Mouse (Mus musculus): ENCODE measurements around the gene Gnb3. TPM values are rescaled to one million over a fixed set of nuclear protein-coding genes. Genes with fewer than 3 reads are reported as not detected.
"Not testable (repeated sequence)": the region's sequence is repeated elsewhere in the genome, so short reads cannot be mapped to it uniquely, and the experiment has no call there.

Gene Gnb3
- polyA plus RNA-seq, 1 experiment from 2014 or later: 2.4 TPM

DNA sequence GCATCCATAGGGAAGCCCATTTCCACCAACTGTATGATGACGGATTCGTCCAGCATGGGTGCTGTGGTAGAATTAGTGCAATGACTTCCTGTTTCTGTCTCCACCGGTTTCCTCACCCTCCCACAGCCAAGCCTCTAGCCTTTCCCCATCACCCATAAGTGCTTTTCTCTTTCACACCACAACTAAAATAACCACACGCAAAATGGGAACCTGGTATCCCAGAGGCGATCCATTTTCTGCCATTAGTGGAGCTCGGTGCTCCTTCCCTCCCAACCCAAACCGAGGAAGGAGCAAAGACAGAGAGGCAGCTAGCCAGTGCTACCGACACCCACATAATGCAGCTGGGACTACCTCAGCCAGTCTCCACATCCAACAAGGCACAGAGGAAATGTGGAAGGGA, 22.1 kb downstream of the Gnb3 start:
- 89% methylated on average over 8 of the region's 8 CpGs for WGBS
- H3K27me3 ChIP-seq (ENCODE audit: insufficient read depth, poor library complexity, severe bottlenecking): no peaks in the 10 kb centered on the region
- peaks cover 80% of the 10 kb centered on the region for H3K36me3 ChIP-seq
- H3K27ac ChIP-seq: no peak overlapping the region
- H3K9me3 ChIP-seq: no peaks in the 10 kb centered on the region
- DNase-seq (ENCODE audit: low spot score): no peak
- H3K4me3 ChIP-seq: no peak overlapping the region
- H3K4me1 ChIP-seq: peaks cover 11% of the 10 kb centered on the region

DNA sequence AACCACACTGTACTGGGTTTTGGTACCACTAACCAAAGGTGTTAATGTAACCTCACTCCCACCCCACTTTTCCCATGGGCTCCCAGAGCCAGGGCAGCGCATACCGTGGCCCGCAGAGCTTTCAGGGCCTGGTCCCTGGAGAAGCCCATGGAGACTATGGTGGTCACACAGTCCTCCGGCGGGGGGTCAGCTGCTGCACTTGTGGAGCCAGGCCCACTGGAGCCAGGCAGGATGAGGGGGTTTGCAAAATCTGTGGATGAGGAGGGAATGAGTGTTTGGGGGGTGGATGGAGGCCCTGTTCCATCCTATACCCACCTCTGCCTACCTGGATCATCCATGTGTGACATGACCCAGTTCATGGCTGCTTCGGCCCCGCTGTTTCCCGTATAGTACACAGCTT, 22.5 kb downstream of the Gnb3 start:
- WGBS: 93% methylated on average over 8 of the region's 8 CpGs
- no peak for DNase-seq (ENCODE audit: low spot score)
- H3K36me3 ChIP-seq: peaks cover 78% of the 10 kb centered on the region
- H3K4me1 ChIP-seq: peaks cover 14% of the 10 kb centered on the region
- H3K27me3 ChIP-seq (ENCODE audit: insufficient read depth, poor library complexity, severe bottlenecking): no peaks in the 10 kb centered on the region
- no peak overlapping the region for H3K27ac ChIP-seq
- H3K4me3 ChIP-seq: no peak overlapping the region
- H3K9me3 ChIP-seq: no peaks in the 10 kb centered on the region

DNA sequence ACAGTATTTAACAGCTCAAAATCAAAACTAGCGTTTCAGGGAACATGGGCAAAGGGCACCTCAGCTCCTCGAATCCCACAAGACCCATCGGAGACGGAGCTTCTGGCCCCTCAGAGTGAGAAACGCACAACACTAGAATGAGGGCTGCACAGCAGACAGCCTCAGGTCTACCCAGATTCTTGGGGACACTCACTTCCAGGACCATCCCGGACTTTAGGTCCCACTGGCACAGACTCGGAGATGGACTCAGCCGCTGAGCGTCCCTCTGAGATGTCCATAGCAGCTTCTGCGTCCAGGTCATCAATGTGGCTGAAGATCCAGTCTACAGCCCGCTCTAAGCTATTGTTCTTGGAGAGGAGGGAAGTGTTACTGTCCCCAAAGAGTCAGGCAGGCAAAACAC, 22.9 kb downstream of the Gnb3 start:
- no peak overlapping the region for H3K4me3 ChIP-seq
- WGBS: 93% methylated on average over 11 of the region's 11 CpGs
- H3K27me3 ChIP-seq (ENCODE audit: insufficient read depth, poor library complexity, severe bottlenecking): no peaks in the 10 kb centered on the region
- H3K4me1 ChIP-seq: peaks cover 19% of the 10 kb centered on the region
- H3K36me3 ChIP-seq: peaks cover 78% of the 10 kb centered on the region
- H3K9me3 ChIP-seq: no peaks in the 10 kb centered on the region
- no peak for DNase-seq (ENCODE audit: low spot score)
- H3K27ac ChIP-seq: no peak overlapping the region

DNA sequence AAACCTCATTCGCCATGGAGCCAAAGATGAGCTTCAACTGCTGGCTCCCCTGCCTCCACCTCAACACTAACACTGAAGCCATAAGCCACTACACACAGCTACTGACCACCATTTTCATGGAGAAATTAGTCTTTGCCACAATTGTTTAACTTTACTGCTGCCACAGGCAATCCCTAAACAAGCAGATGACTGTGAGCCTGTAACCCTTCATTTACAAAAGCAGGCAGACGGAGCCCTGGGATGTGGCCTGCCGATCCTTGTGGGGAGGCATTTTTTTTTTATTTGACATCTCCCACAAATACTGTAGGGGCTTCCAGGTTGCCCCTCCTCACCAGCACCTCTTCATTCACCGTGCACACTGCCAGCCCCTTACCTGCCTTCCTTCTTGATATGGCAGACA, 23.5 kb downstream of the Gnb3 start:
- Histone ChIP-seq H3K27me3 (ENCODE audit: insufficient read depth, poor library complexity, severe bottlenecking) (no peaks in the 10 kb centered on the region), H3K36me3 (peaks cover 78% of the 10 kb centered on the region), H3K9me3 (no peaks in the 10 kb centered on the region), H3K27ac (no peak overlapping the region), H3K4me1 (peaks cover 24% of the 10 kb centered on the region), H3K4me3 (no peak overlapping the region)
- 94% methylated on average over 4 of the region's 4 CpGs for WGBS
- no peak for DNase-seq (ENCODE audit: low spot score)

DNA sequence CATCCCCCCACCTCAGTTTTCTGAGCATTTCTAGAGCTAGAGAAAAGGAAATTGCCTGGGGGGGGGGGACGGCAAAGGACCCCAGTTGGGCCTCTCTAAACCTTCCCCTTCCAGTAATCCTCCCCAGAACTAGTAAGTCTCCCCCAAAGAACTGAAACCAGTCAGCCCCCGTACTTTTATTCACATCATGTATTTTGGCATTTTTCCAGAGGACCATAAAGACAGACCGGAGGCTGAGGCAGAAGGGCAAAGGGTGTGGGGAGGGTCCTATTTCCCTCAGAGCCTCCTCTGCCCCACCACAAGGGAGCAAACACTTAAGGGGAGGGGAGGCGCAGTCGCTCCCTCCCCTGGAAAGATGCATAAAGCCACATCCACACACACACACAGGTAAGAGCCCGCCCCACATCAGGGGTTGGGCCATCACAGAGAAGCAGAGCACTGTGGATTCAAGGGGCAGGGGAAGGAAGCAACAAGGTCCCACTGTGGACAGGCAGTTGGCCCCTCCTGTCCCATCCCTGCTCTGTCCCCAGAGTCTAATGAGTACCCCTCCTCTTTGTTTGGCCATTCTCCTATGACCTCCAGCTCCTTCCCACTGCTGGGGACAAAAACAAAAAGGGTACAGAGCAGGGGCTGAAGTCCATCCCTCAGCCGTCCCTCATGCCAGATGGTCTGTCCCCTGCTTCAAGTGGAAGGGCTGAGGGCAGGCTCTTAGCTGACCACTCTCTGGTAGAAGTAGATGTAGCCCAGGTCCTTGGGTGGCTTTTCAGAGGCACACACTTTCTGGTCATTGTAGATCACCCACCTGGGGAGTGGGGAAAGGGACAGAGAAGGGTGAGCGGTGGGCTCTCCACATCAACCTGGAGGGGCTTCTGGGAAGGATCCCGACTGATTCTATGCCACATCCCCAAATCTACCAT, 25.0 kb downstream of the Gnb3 start:
- no peaks in the 10 kb centered on the region for H3K27me3 ChIP-seq (ENCODE audit: insufficient read depth, poor library complexity, severe bottlenecking)
- H3K9me3 ChIP-seq: no peaks in the 10 kb centered on the region
- WGBS: 75% methylated on average over 9 of the region's 9 CpGs
- peaks cover 77% of the 10 kb centered on the region for H3K36me3 ChIP-seq
- H3K27ac ChIP-seq: peak overlapping the region; percentile 99; the same call in 1 of the 2 replicates
- H3K4me1 ChIP-seq: peaks cover 27% of the 10 kb centered on the region
- peak overlapping the region; percentile 90; the same call in 1 of the 2 replicates for H3K4me3 ChIP-seq
- DNase-seq (ENCODE audit: low spot score): no peak

DNA sequence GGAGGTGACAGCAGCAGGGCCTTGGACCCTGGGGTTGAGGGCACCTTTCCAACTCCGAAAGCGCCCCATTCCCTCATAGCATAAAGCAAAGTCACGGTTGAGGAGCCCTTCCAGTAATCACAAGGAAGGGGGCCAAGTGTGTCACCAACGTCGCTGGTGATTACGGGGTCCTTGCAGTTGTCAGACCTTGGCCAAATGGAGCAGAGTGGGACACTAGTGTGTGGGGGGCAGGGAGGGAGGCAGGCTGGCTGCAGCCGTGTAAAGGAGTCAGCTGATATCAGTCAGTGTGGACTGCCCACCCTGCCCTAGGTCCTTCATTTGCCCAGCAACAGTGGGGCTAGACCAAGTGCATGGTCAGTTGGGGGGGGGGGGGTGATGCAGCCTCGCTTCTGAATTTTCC, 25.6 kb downstream of the Gnb3 start:
- DNase-seq (ENCODE audit: low spot score): no peak
- Histone ChIP-seq H3K4me1 (peaks cover 34% of the 10 kb centered on the region), H3K36me3 (peaks cover 73% of the 10 kb centered on the region), H3K9me3 (no peaks in the 10 kb centered on the region), H3K27me3 (ENCODE audit: insufficient read depth, poor library complexity, severe bottlenecking) (no peaks in the 10 kb centered on the region), H3K27ac (peak overlapping the region; percentile 99), H3K4me3 (peak overlapping the region; percentile 90)
- WGBS: 35% methylated on average over 8 of the region's 8 CpGs

DNA sequence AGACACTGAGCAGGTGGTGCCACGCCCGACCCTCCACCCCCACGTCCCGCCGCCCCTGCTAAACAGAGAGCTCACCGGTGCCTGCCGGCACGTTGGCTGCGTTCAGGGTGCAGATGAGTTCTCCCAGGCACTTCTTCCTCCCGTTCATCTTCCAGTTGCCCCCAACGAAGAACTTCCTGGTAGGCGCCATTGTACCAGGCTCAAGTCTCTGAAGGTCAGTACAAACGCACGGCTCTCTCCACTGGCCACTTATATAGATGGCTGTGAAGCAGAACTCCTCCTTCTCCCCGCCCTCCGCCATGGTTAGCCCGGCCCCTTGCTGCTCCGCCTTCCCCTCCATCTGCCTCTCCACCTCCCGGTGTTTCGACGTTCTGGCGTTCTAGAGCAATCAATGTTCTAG, 26.1 kb downstream of the Gnb3 start, which contains the start of gene Tpi1:
Tpi1 (minus strand) TSS at position 364 of the 400 bp plus-strand sequence.
- Histone ChIP-seq H3K36me3 (peaks cover 68% of the 10 kb centered on the region), H3K9me3 (no peaks in the 10 kb centered on the region), H3K4me3 (peak within 1 kb of the TSS; percentile 90), H3K4me1 (peaks cover 38% of the 10 kb centered on the region), H3K27ac (peak within 1 kb of the TSS; percentile 99), H3K27me3 (ENCODE audit: insufficient read depth, poor library complexity, severe bottlenecking) (no peaks in the 10 kb centered on the region)
- WGBS: under 1% methylated on average over 22 of the region's 22 CpGs
- DNase-seq (ENCODE audit: low spot score): peak; percentile 97

DNA sequence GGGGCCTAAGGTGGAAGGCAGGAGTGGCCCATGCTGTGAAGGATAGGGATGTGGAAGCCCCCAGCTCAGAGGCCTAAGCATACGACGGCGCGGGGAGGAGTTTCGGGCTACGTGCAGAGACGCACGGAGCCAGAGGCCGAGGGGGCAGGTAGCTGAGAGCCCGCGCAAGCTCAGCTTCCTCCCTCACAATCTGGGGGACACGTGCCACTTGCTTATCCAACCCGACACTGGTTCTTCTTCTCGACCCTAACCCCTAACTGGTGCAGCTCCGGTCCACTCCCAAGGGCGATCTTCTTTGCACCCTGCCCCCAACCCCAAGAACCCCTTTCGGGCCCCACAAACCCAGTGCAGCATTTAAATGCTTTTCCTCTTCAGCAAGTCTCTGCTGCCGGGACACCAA, 26.6 kb downstream of the Gnb3 start:
- peaks cover 42% of the 10 kb centered on the region for H3K4me1 ChIP-seq
- no peaks in the 10 kb centered on the region for H3K9me3 ChIP-seq
- under 1% methylated on average over 18 of the region's 18 CpGs for WGBS
- peak; percentile 94 for DNase-seq (ENCODE audit: low spot score)
- H3K4me3 ChIP-seq: peak overlapping the region; percentile 90
- peaks cover 64% of the 10 kb centered on the region for H3K36me3 ChIP-seq
- no peaks in the 10 kb centered on the region for H3K27me3 ChIP-seq (ENCODE audit: insufficient read depth, poor library complexity, severe bottlenecking)
- H3K27ac ChIP-seq: peak overlapping the region; percentile 99

DNA sequence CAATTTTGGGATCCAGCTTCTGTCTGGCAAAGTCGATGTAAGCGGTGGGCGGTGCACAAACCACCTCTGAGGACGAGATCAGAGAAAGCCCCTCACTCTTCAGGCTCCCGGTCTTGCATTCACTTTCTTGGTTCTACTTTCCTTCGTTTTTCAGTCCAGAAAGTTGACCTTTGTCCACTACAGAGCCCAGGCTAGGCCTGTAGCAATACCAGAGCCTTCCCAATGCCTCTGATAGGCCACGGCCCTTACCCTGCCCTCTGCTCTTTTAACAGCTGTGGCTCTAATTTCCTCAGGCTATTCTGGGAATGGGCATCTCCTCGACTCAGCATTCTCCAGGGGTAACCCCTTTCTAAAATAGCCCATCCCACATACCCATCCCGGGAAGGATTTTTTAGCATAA, 27.2 kb downstream of the Gnb3 start:
- 21% methylated on average over 9 of the region's 9 CpGs for WGBS
- no peaks in the 10 kb centered on the region for H3K27me3 ChIP-seq (ENCODE audit: insufficient read depth, poor library complexity, severe bottlenecking)

DNA sequence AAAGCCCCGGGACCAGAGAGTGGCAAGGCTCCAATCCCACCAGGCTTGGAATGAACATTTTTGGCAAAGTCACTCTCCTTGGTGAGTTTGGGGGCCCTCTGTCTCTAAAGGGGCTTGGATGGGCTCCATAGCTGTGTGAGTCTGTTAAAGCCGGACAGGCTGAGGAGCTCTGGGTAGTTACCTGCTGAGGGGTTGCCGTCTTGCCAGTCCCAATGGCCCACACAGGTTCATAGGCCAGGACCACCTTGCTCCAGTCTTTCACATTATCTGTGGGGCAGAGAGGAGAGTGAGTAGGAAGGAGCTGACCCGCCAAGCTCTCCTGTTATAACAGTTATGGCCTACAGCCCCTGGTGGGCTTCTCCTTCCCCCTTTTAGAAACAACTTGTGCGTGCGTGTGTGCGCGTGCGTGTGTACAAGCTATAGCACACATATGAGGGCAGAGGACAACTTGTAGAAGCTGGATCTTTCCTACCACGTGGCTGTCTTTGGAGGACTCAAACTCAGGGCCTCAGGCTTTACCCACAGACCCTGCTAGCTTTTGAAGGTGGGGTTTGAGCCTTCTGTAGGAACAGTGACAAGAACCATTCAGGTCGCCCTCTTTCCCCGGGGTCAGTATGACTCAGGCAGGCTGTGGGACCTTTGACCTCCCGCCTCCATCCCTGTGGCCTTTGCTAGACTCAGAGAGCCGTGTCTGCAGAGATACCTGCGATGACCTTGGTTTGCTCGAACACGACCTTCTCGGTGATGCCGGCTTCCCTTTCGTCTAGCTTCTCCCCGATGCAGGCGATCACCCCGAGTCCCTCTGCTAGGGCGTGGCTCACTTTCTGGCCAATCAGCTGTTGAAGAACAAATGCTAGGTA, 28.1 kb downstream of the Gnb3 start:
- DNase-seq (ENCODE audit: low spot score): no peak
- H3K9me3 ChIP-seq: no peaks in the 10 kb centered on the region
- no peaks in the 10 kb centered on the region for H3K27me3 ChIP-seq (ENCODE audit: insufficient read depth, poor library complexity, severe bottlenecking)
- 75% methylated on average over 24 of the region's 24 CpGs for WGBS
- H3K4me1 ChIP-seq: peaks cover 55% of the 10 kb centered on the region
- H3K27ac ChIP-seq: peak overlapping the region; percentile 99
- peaks cover 48% of the 10 kb centered on the region for H3K36me3 ChIP-seq
- peak overlapping the region; percentile 90 for H3K4me3 ChIP-seq

More for the DNA sequence above, 27.2 kb downstream of the Gnb3 start:
- H3K36me3 ChIP-seq: peaks cover 57% of the 10 kb centered on the region
- no peak for DNase-seq (ENCODE audit: low spot score)
- H3K4me3 ChIP-seq: peak overlapping the region; percentile 90
- peaks cover 49% of the 10 kb centered on the region for H3K4me1 ChIP-seq
- H3K9me3 ChIP-seq: no peaks in the 10 kb centered on the region
- H3K27ac ChIP-seq: peak overlapping the region; percentile 99

DNA sequence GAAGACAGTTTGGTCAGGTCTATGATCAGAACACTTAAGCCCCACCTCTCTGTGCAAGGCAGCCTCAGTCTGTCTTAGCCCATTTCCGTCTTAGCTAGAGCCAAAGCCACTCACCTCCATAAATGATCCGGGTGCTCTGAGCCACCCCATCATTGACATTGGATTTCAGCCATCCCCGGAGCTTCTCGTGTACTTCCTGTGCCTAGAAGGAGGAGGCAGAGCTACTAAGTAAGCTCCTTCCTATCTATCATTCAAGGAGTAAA, 28.7 kb downstream of the Gnb3 start:
- Histone ChIP-seq H3K4me3 (no peak overlapping the region), H3K27me3 (ENCODE audit: insufficient read depth, poor library complexity, severe bottlenecking) (no peaks in the 10 kb centered on the region), H3K27ac (no peak overlapping the region), H3K4me1 (peaks cover 55% of the 10 kb centered on the region), H3K36me3 (peaks cover 42% of the 10 kb centered on the region), H3K9me3 (no peaks in the 10 kb centered on the region)
- WGBS: 81% methylated on average over 4 of the region's 4 CpGs
- no peak for DNase-seq (ENCODE audit: low spot score)

DNA sequence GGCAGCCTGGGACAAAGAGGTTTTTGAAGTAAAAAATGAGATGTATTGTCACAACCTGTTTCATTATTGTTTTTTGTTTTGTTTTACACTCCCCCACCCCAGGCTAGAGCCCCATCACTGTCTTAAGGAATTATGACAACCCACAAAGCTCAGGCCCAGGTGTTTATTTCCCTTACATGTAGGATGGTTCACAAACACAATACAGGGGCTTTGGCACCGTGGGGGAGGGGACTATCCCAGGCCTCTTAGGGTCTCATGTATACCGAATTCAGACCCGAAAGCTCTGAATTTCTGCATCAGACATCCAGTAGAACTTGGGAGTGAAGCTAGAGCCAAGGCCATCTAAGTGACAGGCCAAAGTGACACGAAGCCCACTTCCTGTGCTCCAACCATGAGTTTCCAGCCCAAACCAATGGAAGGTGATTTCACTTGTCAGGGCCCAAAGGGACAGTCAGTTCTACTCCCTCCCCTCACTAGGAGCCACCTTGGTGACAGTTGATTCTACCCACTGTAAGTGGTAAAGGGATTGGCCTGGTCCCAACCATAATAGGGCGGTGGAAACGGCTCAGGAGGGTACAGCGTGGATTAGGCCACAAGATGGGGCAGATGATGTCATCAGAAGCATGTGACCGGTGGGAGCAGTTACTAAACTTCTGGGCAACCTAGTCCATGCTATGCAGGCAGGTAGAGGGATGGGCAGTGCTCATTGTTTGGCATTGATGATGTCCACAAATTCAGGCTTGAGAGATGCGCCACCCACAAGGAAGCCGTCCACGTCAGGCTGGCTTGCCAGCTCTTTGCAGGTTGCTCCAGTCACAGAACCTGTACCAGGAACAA, 29.3 kb downstream of the Gnb3 start:
- WGBS: 80% methylated on average over 11 of the region's 11 CpGs
- Histone ChIP-seq H3K4me3 (0 out of 2 replicates have a peak overlapping the region, but pooled peaks have one; percentile 67), H3K4me1 (peaks cover 55% of the 10 kb centered on the region), H3K36me3 (peaks cover 36% of the 10 kb centered on the region), H3K27ac (peak overlapping the region; percentile 94; the same call in 1 of the 2 replicates)
- H3K9me3 ChIP-seq; H3K27me3 ChIP-seq (ENCODE audit: insufficient read depth, poor library complexity, severe bottlenecking); DNase-seq (ENCODE audit: low spot score): not testable (repeated sequence)
